Mouse (Mus musculus) gastrocnemius, postnatal 4 days (tissue): Measurements from ENCODE around the gene Rbfox2. TPM values are rescaled to one million over a fixed set of nuclear protein-coding genes. Genes with fewer than 3 reads are reported as not detected.

Source experiments
- DNase-seq, 2 experiments: peaks; one replicate each; pipeline ENCODE4 v3.0.0; 2021 to 2022; ENCODE audit warnings: low spot score in 2 of 2, mixed read lengths in 2 of 2
- total RNA-seq, 2 experiments: library from RNA; stranded (reverse); gene quantifications; 2 replicates each; pipeline ENCODE4 v1.2.3; 2021

Gene Rbfox2
- total RNA-seq, 2 experiments from 2014 or later, result 289 to 339 TPM

DNA sequence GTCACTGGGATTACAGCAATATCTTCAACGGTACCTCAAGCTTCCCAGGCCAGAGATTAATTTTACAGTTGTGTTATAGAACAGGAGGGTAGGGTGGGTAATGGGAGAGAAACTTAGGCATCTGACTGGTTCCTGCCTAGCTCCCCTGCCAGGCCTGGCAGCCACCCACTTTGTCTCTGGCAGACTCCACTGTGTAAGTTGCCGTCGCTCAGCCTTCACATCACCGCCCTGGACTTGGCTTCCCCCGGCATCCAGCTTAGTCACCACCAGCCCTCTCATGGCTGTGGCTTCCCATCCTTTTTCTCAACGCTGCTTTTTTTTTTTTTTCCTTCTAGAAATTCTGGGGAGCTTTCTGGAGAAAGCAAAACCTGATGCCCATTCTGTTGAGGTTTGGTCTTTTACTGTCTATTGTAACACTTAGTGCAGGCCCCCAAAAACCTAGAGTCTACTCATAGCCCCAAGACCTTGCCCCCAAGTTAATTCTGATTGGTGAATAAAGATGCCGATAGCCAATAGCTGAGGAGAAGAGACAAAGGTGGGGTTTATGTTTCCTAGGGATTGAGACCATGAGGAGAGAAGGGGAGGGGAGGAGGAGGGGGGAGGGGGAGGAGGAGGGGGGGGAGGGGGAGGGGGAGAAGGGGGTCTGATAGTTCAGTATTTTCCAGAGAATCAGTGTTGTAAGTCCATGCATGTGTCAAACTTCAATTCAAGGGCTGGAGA lies 25.6 kb upstream of the Rbfox2 start:
- DNase-seq, result peak in 1 of 2 experiments; percentile 51

DNA sequence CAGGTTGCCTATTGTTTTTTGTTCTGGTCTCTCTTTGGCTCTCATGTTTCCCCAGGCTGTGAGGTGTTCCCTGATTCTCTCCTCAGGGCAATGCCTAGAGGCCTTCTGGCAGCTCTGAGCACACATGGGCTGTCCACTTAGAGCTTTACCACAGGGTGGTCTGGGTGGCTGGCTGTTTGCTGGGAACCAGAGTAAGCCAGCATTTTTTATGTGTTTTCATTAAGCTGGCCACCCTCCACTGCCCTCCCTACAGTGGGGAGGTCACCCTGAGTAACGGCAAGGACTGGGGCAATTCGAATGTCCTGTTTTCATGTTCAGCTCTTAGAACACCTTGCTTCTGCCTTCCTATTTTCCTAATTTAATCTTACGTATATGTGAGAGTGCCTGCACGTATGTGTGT lies 24.6 kb upstream of the Rbfox2 start:
- DNase-seq, result no peak

- no peak for DNase-seq
Observed at GRCm38 (mm10) chr15:77329681-77330180, 22.9 kb upstream of the Rbfox2 start.

DNA sequence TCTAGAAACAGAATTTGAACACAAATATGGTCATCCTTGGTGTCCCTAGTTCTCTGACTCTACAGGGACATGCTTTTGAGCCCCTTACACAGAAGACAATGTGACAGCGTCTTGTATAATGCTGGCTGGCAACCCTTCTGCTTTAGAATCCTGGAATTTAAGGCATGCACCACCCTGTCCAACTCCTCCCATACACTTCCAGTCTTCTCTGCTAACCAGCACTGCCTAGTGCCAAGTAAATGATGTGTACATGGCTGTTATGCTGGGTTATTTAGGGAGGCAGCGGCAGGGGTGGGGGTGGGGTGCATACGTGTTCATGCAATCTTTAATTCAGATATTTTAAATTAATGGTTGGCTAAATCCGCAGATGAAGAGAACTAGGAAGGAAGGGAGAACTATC lies 19.6 kb upstream of the Rbfox2 start:
- no peak for DNase-seq

GRCm38 (mm10) chr15:77324426-77324825 lies 17.6 kb upstream of the Rbfox2 start:
- no peak for DNase-seq

DNA sequence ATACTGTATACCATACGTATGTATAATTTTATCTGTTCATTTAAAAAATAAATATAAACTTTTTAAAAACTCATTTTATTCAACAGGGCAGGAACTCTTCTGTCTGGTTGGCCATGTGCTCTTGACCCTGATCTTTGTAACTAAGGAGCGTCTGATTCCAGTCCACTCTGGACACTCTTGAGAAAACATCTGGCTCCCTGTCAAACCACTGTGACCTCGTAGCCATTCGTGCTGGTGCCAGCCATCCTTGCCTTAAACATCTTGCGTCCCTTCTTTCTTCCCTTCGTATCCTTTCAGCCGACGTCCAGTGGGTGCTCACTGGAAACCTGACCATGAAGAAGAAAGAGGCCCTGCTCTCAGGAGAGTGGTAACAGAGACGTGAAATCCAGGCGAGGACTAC lies 16.4 kb upstream of the Rbfox2 start:
- no peak for DNase-seq

DNA sequence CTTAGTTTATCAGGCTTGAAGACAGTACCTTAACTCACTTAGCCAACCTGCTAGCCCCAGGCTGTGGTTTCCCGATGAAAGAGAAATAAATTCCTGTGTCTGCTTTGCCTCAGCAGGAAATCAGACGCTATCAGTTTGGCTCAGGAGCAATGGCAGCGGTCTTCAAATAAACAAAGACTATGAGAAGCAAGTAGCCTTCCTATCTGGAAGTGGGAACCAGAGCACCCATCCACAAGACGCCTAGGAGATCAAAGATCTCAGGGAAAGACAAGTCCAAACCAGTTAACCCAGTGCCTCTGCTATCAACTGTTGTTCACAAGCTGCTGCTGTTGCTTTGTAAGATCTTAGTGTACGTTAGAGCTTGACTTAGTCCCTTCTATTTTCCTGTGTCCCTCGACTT lies 6.9 kb upstream of the Rbfox2 start:
- DNase-seq, result no peak

DNA sequence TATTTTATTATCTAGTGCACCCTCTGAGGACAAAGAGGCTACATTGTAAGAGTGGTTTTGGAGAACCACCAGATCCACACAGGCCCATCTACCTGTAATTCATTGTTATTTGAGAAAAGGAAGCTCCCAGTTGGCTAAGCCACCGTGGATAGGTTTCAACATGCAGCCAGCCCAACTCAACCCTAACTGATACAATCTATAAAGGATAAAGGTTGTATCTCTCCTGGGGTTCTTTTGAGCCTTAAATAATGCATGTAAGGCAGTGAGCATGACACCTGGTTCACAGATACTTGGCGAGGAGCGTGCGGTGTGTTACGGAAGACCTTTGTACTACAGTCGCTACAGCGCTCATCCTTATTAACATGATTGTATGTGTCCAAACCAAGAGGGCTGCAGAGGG lies 6.0 kb upstream of the Rbfox2 start:
- no peak for DNase-seq

GRCm38 (mm10) chr15:77307767-77308495 lies 1.1 kb upstream of the Rbfox2 start:
- DNase-seq, result no peak

DNA sequence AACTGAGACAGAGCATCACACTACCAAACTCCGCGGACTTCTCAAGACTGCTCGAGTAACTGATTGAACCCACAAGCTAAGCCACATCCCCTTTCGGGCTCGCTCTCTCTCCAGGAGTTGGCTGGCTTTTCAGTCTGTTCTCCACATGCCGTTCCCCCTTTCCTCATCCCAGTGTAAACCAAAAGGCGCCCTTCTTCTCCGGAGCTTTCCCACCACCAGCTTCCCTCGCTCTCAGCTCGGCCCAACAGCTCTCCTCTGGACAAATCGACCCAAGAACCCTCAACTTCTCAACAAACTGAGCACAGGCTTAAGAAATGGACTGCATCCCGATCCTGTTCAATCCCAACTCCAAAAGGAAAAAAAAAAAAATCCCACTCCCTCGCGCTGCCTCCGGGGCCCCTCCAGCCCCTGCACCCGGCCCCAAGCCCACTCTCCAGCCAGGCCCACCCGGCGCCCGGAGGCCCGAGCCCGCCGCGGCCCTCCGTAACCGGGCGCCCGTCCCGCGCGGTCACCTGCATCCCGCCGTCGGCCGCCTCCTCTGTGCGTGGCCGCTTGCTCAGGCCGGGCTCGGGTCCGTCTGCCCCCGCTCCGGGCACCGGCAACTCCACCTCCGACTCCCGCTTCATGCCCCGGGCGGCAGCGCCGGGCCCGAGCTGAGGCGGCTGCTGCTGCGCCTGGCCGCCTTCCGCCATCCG lies 805 bp downstream of the Rbfox2 start:
- DNase-seq, result peak in 1 of 2 experiments; percentile 50

- DNase-seq, result no peak
Observed at GRCm38 (mm10) chr15:77304960-77305359, 1.8 kb downstream of the Rbfox2 start.

DNA sequence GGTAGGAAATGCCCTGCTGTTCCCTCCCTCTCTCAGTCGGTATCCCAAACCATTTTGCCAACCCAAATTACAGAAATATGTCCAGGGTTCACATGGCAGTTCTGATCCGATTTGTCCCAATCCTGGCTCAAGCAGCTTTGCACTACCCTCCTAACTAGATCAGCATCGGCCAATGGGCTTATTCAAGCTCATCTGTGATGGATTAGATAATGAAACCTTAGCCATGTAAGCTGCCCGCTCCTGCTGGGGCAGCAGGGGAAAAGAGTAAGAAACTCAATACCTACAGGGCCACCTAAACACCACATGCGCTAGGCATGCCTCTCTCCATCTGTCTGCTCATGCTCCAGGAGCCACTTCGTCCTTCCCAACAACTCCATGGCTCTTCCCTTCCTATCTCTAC lies 5.7 kb downstream of the Rbfox2 start:
- DNase-seq, result no peak

DNA sequence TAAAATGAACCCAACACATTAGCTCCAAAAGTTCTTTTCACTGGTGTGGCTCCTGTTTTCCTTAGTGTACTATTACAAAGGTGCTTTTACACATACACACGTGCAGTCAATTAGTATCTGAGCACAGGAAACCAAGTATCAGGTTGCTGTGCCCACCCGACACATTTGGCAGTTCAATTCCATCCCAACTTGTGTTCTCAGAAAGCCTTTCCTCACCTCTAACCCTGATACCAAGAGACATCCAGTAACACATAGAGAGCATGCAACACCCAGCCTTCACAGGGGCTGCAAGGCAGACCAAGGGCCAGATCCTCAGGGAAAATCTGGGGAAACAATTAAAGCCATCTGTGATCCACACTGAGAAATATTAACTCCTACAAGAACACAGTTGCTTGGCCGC lies 8.2 kb downstream of the Rbfox2 start:
- no peak for DNase-seq

DNA sequence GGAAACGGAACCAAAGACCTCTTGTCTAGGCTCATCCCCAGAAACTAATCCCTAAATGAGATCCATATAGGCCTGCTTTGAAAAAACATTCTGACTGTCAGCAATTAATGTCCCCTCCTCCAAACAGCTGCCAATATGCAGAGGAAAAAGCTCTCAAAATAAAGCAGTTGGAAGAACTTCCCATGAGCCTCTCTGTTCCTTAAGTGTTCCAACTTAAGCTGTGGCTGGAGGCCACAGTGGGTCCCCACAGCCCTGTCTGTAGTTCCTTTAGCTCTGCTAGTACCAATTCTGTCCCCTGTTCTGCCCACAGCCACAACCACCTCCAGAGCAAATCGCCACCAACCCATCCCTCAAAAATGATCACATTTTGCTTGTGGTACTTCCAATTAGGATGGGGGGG lies 10.2 kb downstream of the Rbfox2 start:
- DNase-seq, result no peak

DNA sequence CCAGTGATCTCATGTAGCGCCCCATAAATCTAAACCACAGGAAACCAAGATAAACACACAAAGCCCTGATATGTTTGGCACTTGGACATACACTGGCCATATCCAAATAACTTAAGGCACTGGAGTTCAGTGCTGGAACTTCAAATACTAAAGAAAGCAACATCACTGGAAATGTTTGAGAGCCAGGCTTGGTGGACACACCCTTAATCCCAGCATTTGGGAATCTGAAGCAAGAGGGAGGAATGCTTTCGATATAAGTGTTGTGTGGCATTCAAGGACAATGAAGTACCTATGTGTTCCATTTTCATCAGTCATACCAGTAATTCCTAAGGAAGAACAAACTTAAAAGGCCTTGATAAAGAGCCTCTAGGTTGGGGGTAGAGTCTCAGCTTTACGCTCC lies 13.3 kb downstream of the Rbfox2 start:
- DNase-seq, result no peak

DNA sequence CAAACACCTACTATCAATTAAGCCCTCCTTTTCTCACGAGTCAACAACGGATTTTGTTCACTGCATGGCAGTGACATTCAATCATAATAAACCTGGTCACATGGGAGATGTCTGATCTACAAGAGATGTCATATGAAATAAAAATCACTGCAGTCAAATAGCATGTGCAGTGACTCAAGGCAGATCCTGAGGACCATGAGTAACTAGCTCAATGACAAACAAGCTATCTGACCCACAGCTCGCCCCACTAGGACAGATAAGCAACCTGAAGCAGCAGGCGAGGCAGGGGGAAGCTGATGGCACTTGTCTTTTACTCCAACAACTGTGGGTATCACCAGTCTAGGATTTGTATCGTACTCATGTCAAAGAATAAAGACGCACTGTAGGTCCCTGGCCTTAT lies 14.4 kb downstream of the Rbfox2 start:
- DNase-seq, result no peak

GRCm38 (mm10) chr15:77291471-77291870 lies 15.3 kb downstream of the Rbfox2 start:
- DNase-seq, result no peak

- DNase-seq, result no peak
Observed at GRCm38 (mm10) chr15:77290352-77290751, 16.5 kb downstream of the Rbfox2 start.

GRCm38 (mm10) chr15:77280130-77280529 lies 26.7 kb downstream of the Rbfox2 start:
- no peak for DNase-seq

DNA sequence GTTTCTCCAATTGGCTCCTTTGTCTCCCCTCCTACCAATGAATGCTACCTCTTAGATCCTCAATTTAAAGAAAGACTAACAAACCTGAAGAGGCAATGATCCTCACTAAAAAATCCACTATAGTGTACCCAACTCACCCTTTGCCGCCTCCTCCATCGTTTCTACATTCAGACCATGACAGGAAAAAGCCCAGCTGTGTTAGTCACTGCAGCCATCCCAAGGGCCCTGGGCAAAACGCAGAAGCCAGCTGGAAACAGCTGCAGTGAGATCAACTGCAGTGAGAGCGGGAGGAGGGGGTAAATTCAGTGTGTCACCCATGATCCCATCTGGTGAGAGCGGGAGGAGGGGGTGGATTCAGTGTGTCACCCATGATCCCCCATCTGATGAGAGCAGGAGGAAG lies 28.0 kb downstream of the Rbfox2 start:
- peak; percentile 21 to 58 for DNase-seq

DNA sequence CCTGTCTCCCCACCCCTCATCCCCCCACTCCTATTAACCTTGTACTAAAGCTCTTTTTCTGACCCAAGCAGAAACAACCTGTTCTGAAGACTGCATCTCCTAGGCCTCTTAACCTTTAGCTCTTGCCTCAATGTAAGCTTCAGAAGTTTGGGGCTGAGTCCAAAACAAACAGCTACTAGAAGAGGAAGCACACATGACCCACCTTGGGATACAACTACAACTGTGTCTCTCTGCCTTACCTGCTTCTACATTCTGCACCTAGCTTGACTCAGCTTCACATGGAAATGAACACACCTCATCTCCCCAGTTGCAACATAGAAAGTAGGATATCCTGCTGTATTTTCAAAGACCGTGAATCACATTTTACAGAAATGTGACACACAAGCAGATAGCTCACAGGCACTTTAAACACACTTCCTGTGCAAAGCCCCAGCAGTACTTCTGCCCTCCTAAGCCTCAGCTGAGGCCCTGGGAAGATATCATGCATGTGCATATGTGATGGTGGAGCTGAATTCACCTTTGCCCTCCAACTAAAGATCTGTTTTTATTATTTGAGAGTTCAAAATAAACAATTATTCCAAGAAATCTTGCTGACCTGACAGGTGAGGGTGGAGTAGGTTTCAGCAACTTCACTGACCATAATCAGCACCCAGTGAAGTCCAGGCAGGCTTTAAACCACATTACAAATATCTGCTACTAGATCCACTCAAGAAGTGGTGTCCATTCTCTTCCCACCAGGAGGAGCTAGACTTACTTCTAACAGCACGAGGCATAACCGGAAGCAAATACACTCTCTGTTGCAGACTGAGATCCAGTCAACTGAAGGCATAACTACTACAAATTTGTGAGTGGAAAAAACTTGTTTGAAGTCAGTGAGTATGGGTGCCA lies 29.7 kb downstream of the Rbfox2 start:
- DNase-seq, result no peak
